Mouse (Mus musculus): ENCODE results near the gene Gm21828. TPM values are rescaled to one million over a fixed set of nuclear protein-coding genes. Genes with fewer than 3 reads are reported as not detected.
"Not testable (repeated sequence)": the region's sequence is repeated elsewhere in the genome, so short reads cannot be mapped to it uniquely, and the experiment has no call there.

Gene Gm21828
- not detected in 2 replicates for polyA plus RNA-seq (2015; fragmentation: Nextera tagmentation; extraction: Ambion mirVana)

DNA sequence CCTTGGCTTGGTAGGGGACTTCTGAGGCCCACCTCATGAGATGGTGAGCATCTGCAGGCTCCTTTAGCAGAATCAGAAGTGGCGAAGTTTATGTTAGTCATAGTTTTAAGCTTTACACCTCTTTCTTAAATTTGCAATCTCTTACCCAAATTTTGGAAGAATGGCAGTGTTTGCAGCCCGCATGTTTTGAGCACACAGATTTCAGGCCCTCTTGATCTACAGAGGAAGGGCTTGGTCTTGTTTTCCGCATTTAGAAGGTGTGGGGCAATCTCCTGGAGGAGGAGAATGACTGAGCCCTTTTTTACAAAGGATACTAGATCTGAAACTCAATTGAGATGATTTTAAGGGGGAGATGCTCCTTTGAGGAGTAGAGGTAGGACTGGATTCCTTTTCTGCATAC is at the start of gene Gm21828:
TSS of gene Gm21828 (minus strand) at position 101 of the 400 bp plus-strand sequence.
- not testable (repeated sequence) for H3K4me1 ChIP-seq; H3K36me3 ChIP-seq; H3K27ac ChIP-seq; H3K4me2 ChIP-seq; H3K9ac ChIP-seq; ATAC-seq (ENCODE audit: insufficient number of reproducible peaks, low FRiP score, low TSS enrichment, low read depth); H3K4me3 ChIP-seq; H3K9me3 ChIP-seq; H3K27me3 ChIP-seq
- WGBS, result no CpG with 5 or more reads among the region's 3 CpGs

DNA sequence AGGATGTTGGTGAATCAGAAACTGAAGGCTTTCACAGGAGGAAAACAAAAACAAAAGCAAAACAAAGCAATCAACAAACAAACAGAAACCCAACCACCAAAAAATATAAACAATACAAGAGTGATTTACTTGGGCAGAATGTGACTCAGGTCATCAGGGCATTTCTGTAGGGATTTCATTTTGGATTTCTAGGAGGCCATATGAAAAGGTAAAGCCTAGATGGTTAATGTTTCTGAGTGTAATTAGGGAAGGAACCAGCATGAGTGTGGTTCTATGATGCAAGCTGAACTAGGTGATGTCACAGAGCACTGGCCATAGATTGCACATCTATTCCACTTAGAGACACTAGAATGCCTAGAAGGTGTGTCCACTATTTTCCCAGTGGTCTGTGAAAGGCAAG is 28.4 kb upstream of the Gm21828 start, which contains the start of the genes Gm21440 and Gm21454:
TSS of gene Gm21440 (plus strand) at position 301 of the 400 bp plus-strand sequence.
TSS of gene Gm21454 (plus strand) at position 352 of the 400 bp plus-strand sequence.
- ATAC-seq (ENCODE audit: insufficient number of reproducible peaks, low FRiP score, low TSS enrichment, low read depth); H3K36me3 ChIP-seq; H3K4me2 ChIP-seq; H3K27me3 ChIP-seq; H3K4me3 ChIP-seq; H3K27ac ChIP-seq; H3K9ac ChIP-seq; H3K9me3 ChIP-seq; H3K4me1 ChIP-seq: not testable (repeated sequence)

Other genes with a start within 250 kb of the Gm21828 start
- gene Gm20807, start 181.0 kb downstream of the Gm21828 start, polyA plus RNA-seq (2015; fragmentation: Nextera tagmentation; extraction: Ambion mirVana), result not detected in 2 replicates
- gene Gm21891, start 90.4 kb downstream of the Gm21828 start, polyA plus RNA-seq (2015; fragmentation: Nextera tagmentation; extraction: Ambion mirVana), result not detected in 2 replicates
- not detected in 2 replicates for gene Gm21425, start 62.0 kb downstream of the Gm21828 start, polyA plus RNA-seq (2015; fragmentation: Nextera tagmentation; extraction: Ambion mirVana)
- not detected in 2 replicates for gene Gm21440, start 28.5 kb upstream of the Gm21828 start, polyA plus RNA-seq (2015; fragmentation: Nextera tagmentation; extraction: Ambion mirVana)
- gene Gm21454, start 28.5 kb upstream of the Gm21828 start, polyA plus RNA-seq (2015; fragmentation: Nextera tagmentation; extraction: Ambion mirVana), result not detected in 2 replicates
- not detected in 2 replicates for gene Gm21725, start 125.1 kb upstream of the Gm21828 start, polyA plus RNA-seq (2015; fragmentation: Nextera tagmentation; extraction: Ambion mirVana)
- gene Gm21866, start 241.7 kb upstream of the Gm21828 start, polyA plus RNA-seq (2015; fragmentation: Nextera tagmentation; extraction: Ambion mirVana), result not detected in 2 replicates